Mouse (Mus musculus) kidney, embryonic 14.5 days (tissue): ENCODE measurements around the gene Myrip. TPM values are rescaled to one million over a fixed set of nuclear protein-coding genes. Genes with fewer than 3 reads are reported as not detected.

ENCODE experiments used
- ATAC-seq: fragments of 200-750 bp; cut with Nextera tagmentation; 2 replicates; pipeline ENCODE4 v1.8.0; 2017; ENCODE audit warnings: moderate number of reproducible peaks, mild to moderate bottlenecking, moderate TSS enrichment, moderate library complexity; ENCODE audit not compliant: low FRiP score, low TSS enrichment
- H3K27ac ChIP-seq: fragments of 300-500 bp; sonication (generic); 2 replicates; pipeline ENCODE4 v1.5.1; 2014; ENCODE audit warnings: low read depth, mild to moderate bottlenecking, low read length, moderate library complexity, mixed read lengths
- H3K27me3 ChIP-seq: fragments of 300-500 bp; sonication (generic); 2 replicates; pipeline ENCODE4 v1.6.1; 2014; ENCODE audit warnings: mild to moderate bottlenecking, low read length; ENCODE audit not compliant: control insufficient read depth, insufficient read depth
- H3K36me3 ChIP-seq: fragments of 300-500 bp; sonication (generic); 2 replicates; pipeline ENCODE4 v1.6.1; 2014; ENCODE audit warnings: low read length, mixed read lengths; ENCODE audit not compliant: control insufficient read depth, insufficient read depth
- H3K4me1 ChIP-seq: fragments of 300-500 bp; sonication (generic); 2 replicates; pipeline ENCODE4 v1.6.1; 2014; ENCODE audit warnings: low read length, mixed read lengths; ENCODE audit not compliant: control insufficient read depth, insufficient read depth
- H3K4me2 ChIP-seq: fragments of 300-500 bp; sonication (generic); replicated peaks from 2 replicates; pipeline ENCODE4 v1.6.1; 2014; ENCODE audit warnings: low read depth, mild to moderate bottlenecking, low read length
- H3K4me3 ChIP-seq: fragments of 300-500 bp; sonication (generic); 2 replicates; pipeline ENCODE4 v1.5.1; 2014; ENCODE audit warnings: mild to moderate bottlenecking, low read length
- H3K9ac ChIP-seq: fragments of 300-500 bp; sonication (generic); 2 replicates; pipeline ENCODE4 v1.6.1; 2014; ENCODE audit warnings: low read depth, mild to moderate bottlenecking, low read length, moderate library complexity
- H3K9me3 ChIP-seq: fragments of 300-500 bp; sonication (generic); 2 replicates; pipeline ENCODE4 v1.6.1; 2016; ENCODE audit warnings: low read length; ENCODE audit not compliant: control insufficient read depth
- WGBS: fragments of 180-500 bp; shearing (Covaris S2); extraction: QIAGEN DNeasy Blood & Tissue Kit; methylation state at CpG from one replicate; pipeline ENCODE4 v1.1.7; 2014; 5-methylcytosine and 5-hydroxymethylcytosine counted together
- polyA plus RNA-seq: library from polyadenylated mRNA; unstranded; fragments of >200 nt; fragmentation: Nextera tagmentation; extraction: Ambion mirVana; gene quantifications from 2 replicates; pipeline ENCODE4 v1.2.1, GENCODE M21; 2014

Myrip gene
- polyA plus RNA-seq, 1 experiment from 2014 or later: 0.11 TPM

DNA sequence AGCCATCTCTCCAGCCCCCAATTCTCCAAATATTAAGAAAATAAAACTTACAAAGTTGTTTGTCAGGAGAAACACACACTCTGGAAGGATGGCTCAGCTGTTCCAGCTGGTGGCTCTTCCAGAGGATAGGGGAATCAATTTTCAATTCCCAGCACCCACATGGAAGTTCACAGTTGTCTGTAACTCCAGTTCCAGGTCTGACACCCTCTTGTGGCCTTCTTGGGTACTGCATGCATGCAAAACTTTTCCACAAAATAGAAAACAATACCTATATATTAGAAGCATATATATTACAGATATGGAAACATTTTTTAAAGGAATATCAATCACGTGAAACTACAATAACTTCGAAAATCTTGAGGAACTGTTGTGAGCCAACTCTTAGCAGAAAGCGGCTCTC lies 210.5 kb downstream of the Myrip start:
- peaks cover 4% of the 10 kb centered on the region; the same call in 1 of the 2 replicates for H3K9me3 ChIP-seq
- no peak overlapping the region for H3K4me3 ChIP-seq
- peaks cover 4% of the 10 kb centered on the region; the same call in 1 of the 2 replicates for H3K4me1 ChIP-seq
- no peak overlapping the region for H3K9ac ChIP-seq
- no peaks in the 10 kb centered on the region for H3K36me3 ChIP-seq
- no peaks in the 10 kb centered on the region for H3K27me3 ChIP-seq
- 84% methylated on average over 3 of the region's 3 CpGs for WGBS
- ATAC-seq: no peak
- H3K27ac ChIP-seq: no peak overlapping the region
- no peak overlapping the region for H3K4me2 ChIP-seq

DNA sequence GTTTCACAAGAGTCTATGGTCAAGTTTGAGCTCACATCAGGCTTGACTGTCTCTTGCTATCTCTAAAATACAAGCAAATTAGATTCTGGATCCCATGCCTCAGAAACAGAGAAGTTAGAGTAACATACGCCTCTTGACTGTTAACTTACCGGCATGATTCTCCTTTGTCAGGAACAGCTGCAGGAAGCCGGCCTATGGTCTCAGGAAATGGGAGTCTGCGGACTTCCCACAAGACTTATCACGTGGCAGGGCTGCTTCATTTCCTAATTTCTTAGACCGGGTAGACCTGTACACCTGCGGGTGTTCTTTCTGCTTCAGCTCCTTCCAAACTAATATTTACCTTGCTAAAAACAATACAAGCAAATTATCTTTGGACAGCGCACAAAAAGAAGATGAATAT lies 215.4 kb downstream of the Myrip start:
- WGBS: 46% methylated on average over 8 of the region's 8 CpGs
- Histone ChIP-seq H3K27me3 (no peaks in the 10 kb centered on the region), H3K4me2 (no peak overlapping the region), H3K27ac (no peak overlapping the region), H3K36me3 (no peaks in the 10 kb centered on the region), H3K9ac (no peak overlapping the region), H3K4me1 (peaks cover 4% of the 10 kb centered on the region; the same call in 1 of the 2 replicates), H3K9me3 (no peaks in the 10 kb centered on the region), H3K4me3 (no peak overlapping the region)
- ATAC-seq: no peak

DNA sequence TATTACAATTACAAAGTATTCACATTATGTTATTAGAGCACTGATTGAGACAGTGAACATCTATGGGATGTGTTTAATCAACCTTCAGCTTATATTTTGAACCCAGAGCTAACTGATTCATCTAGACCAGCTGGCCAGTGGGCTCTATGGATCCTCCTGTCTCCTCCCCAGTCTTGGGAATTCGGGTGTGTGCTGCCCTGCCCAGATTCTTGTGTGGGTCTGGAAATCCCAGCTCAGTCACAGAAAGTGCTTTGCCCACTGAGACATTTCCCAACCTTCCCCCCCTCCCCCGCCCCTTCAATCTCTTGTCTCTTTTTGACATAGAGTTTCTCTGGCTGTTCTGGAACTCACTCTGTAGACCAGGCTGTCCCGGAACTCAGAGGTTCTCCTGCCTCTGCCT lies 217.6 kb downstream of the Myrip start:
- Histone ChIP-seq H3K4me3 (no peak overlapping the region), H3K4me2 (no peak overlapping the region), H3K4me1 (peaks cover 4% of the 10 kb centered on the region; the same call in 1 of the 2 replicates), H3K36me3 (no peaks in the 10 kb centered on the region), H3K27ac (no peak overlapping the region), H3K9ac (no peak overlapping the region), H3K27me3 (no peaks in the 10 kb centered on the region), H3K9me3 (no peaks in the 10 kb centered on the region)
- no peak for ATAC-seq
- WGBS: 78% methylated on average over 3 of the region's 3 CpGs

DNA sequence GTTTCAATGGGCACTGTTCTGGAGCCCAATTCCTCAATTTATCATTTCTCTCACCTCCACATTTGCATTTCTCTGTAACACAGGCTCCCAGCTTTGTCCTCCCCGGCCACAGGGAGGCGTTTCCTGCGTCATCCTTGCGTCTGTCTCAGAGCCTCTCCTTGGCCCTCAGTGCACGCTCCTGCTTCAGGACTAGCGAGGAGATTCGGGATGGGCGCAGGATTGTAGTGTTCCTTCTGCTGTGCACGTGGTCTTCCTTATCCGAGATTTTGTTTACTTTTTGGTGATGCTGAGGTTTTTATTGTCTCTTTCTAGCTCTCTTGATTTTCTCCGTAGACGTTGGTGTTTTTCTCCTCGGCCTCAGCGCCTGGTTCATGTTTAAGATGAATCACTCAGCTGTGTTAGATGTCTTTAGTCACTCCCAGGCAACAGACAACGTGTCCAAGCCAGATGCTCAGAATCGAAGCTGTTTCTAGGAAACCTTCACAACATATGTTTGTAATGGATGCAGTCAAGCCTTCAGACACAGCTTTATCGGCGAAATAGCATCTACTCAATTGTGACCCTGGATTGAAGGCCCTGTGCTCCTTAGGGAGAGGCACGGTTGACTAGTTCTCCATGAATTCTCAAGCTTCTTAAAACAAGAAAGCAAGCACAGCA lies 218.3 kb downstream of the Myrip start:
- no peak overlapping the region for H3K9ac ChIP-seq
- no peak for ATAC-seq
- no peak overlapping the region for H3K4me2 ChIP-seq
- no peak overlapping the region for H3K27ac ChIP-seq
- H3K4me3 ChIP-seq: no peak overlapping the region
- peaks cover 4% of the 10 kb centered on the region; the same call in 1 of the 2 replicates for H3K4me1 ChIP-seq
- H3K9me3 ChIP-seq: no peaks in the 10 kb centered on the region
- H3K27me3 ChIP-seq: no peaks in the 10 kb centered on the region
- H3K36me3 ChIP-seq: no peaks in the 10 kb centered on the region
- WGBS: 57% methylated on average over 19 of the region's 19 CpGs

DNA sequence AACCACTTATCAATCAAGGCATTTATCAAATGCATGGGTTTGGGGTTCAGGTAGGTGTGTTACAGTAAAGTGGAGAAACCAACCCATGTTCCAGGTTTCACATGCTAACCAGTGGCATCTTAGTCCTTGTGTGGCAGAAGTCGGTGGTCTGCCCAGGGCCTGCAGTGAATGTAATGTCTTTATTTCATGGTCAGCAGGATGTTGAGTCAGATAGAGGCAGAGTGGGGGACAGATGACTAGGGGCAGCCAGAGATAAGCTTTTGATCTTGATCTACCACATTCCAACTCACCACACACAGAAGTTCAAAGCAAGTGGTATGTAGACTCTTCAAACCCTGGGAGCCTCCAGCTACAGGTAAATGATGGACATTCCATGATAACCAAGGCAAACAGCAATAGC lies 219.8 kb downstream of the Myrip start:
- Histone ChIP-seq H3K36me3 (no peaks in the 10 kb centered on the region), H3K9me3 (no peaks in the 10 kb centered on the region), H3K27ac (no peak overlapping the region), H3K9ac (no peak overlapping the region), H3K4me3 (no peak overlapping the region), H3K27me3 (no peaks in the 10 kb centered on the region), H3K4me1 (peaks cover 4% of the 10 kb centered on the region; the same call in 1 of the 2 replicates), H3K4me2 (no peak overlapping the region)
- no peak for ATAC-seq
- 96% methylated on average over 1 of the region's 1 CpGs for WGBS

Other genes starting within 250 kb of the Myrip start
- 3.0 and 7.4 TPM in 2 replicates for gene Cx3cr1, start 231.6 kb upstream of the Myrip start, polyA plus RNA-seq
- gene Ccr8, start 209.4 kb upstream of the Myrip start, polyA plus RNA-seq: not detected in 2 replicates
- gene Slc25a38, start 191.1 kb upstream of the Myrip start, polyA plus RNA-seq: 26.2 and 30.3 TPM in 2 replicates
- 2,066 and 2,566 TPM in 2 replicates for gene Rpsa, start 173.8 kb upstream of the Myrip start, polyA plus RNA-seq
- not detected in 2 replicates for gene Mobp, start 151.8 kb upstream of the Myrip start, polyA plus RNA-seq
- 160 and 173 TPM in 2 replicates for gene Eif1b, start 190.7 kb downstream of the Myrip start, polyA plus RNA-seq
- 0.50 and 1.7 TPM in 2 replicates for gene Entpd3, start 238.3 kb downstream of the Myrip start, polyA plus RNA-seq